Comparison of ENCODE assay signal across 8 mouse cellular contexts in genomic region chrX:68678333-68678740, GRCm38 (mm10). TPM values are rescaled to one million over a fixed set of nuclear protein-coding genes. Genes with fewer than 3 reads are reported as not detected.
DNase-seq lines count a peak whose midpoint lies in the region; ATAC-seq and TF ChIP-seq lines count a peak whose summit lies in the region.

Gene Fmr1, plus strand, starts transcription at chrX:68678541.

- peak within 1 kb of the TSS; percentile 69 for H3K4me3 ChIP-seq in hindbrain, embryonic 10.5 days
- peak within 1 kb of the TSS; percentile 69 for H3K4me3 ChIP-seq in lung, postnatal 0 days (ENCODE audit: low read depth, low read length)

- TF ChIP-seq CTCF in lung, postnatal 0 days (IDR thresholded peaks at IDR 0.05): peak; percentile 48

- 13% methylated on average over 47 of the region's 49 CpGs for WGBS in hindbrain, embryonic 10.5 days
- 3% methylated on average over 21 of the region's 49 CpGs for WGBS in lung, postnatal 0 days

- TF ChIP-seq EP300 in lung, postnatal 0 days (IDR thresholded peaks at IDR 0.05): no peak

- H3K4me2 ChIP-seq in lung, postnatal 0 days (replicated peaks; ENCODE audit: low read depth, low read length): peak within 1 kb of the TSS; percentile 54

- ATAC-seq in frontal cortex, adult (ENCODE audit: low TSS enrichment): peak; percentile 98
- ATAC-seq in lung, postnatal 0 days: peak; percentile 98

- no peaks in the 10 kb centered on the region for H3K36me3 ChIP-seq in hindbrain, embryonic 10.5 days
- H3K36me3 ChIP-seq in lung, postnatal 0 days (ENCODE audit: insufficient read depth, low read length): no peaks in the 10 kb centered on the region

- H3K9me3 ChIP-seq in hindbrain, embryonic 10.5 days: peaks cover 5% of the 10 kb centered on the region; the same call in 1 of the 2 replicates
- no peaks in the 10 kb centered on the region for H3K9me3 ChIP-seq in lung, postnatal 0 days (ENCODE audit: low read length)

- peak; percentile 91 for DNase-seq in MN1 (ENCODE audit: low spot score)
- DNase-seq in cerebellum, adult 9-10 months: peak; percentile 98
- peak; percentile 94 for DNase-seq in hindbrain, embryonic 10.5 days (ENCODE audit: low spot score)
- peak; percentile 96 for DNase-seq in layer of hippocampus, adult 9-11 months
- DNase-seq in lung, postnatal 0 days (ENCODE audit: low spot score): peak; percentile 96
- DNase-seq in ovary, postnatal 14 days (ENCODE audit: low spot score): peak; percentile 91
- peak; percentile 99 for DNase-seq in thymus, postnatal 14 days

- H3K27ac ChIP-seq in hindbrain, embryonic 10.5 days: peak within 1 kb of the TSS; percentile 96
- H3K27ac ChIP-seq in lung, postnatal 0 days (ENCODE audit: low read length): peak within 1 kb of the TSS; percentile 89

- peak within 1 kb of the TSS; percentile 64 for H3K9ac ChIP-seq in lung, postnatal 0 days (replicated peaks; ENCODE audit: low read depth)

- H3K4me1 ChIP-seq in hindbrain, embryonic 10.5 days (replicated peaks): no peaks in the 10 kb centered on the region
- H3K4me1 ChIP-seq in lung, postnatal 0 days (ENCODE audit: insufficient read depth, low read depth, low read length): no peaks in the 10 kb centered on the region

- no peaks in the 10 kb centered on the region for H3K27me3 ChIP-seq in hindbrain, embryonic 10.5 days (ENCODE audit: insufficient read depth, poor library complexity, severe bottlenecking)
- no peaks in the 10 kb centered on the region for H3K27me3 ChIP-seq in lung, postnatal 0 days (replicated peaks; ENCODE audit: insufficient read depth, low read length)

RNA-seq across cellular contexts. Expression of gene Fmr1, which starts in this region (rescaled TPM):
- polyA plus RNA-seq in hindbrain, embryonic 10.5 days (2016; fragmentation: Nextera tagmentation; extraction: Ambion mirVana): 49.1 and 55.1 TPM in 2 replicates
- polyA plus RNA-seq in lung, postnatal 0 days (2015; fragmentation: Nextera tagmentation; extraction: Ambion mirVana): 24.6 and 29.3 TPM in 2 replicates

Comparison
In these comparisons a context has a peak if more than half of its experiments do, and no peak if none do; other contexts are left out.
1. Peak in every context shown above with its lines: DNase-seq, ATAC-seq, H3K4me3 ChIP-seq and H3K27ac ChIP-seq.